Mouse (Mus musculus): ENCODE data around the gene Gm26727.

DNA sequence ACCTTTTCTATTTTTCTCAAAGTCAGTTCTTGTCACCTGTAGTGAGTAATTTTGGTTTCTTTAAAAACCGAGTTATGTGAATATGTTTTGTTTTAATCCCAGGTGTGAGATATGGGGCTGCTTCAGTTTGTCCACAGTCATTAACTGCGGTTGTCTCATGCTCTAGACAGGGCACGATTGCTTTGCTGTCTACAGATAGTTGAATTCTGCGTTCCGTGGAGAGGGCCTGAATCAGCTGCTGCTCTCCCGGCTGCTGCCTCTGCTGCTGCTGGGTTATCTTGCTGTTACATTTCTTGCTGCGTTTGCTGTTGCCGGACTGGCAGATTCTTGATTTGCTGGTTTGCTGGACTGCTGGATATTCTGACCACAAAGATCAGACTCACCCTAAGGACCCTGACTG, 5.3 kb upstream of the Gm26727 start:
- no peak for TF ChIP-seq CTCF (IDR thresholded peaks at IDR 0.05; ENCODE audit: low read depth, low read length)
- no peak for TF ChIP-seq POLR2A (IDR thresholded peaks at IDR 0.05; ENCODE audit: insufficient read depth, low read length)
